Mouse (Mus musculus): ENCODE data around the gene Tnf. TPM values are rescaled to one million over a fixed set of nuclear protein-coding genes. Genes with fewer than 3 reads are reported as not detected.

Tnf gene
- polyA plus RNA-seq, 1 experiment from 2014 or later = not detected

DNA sequence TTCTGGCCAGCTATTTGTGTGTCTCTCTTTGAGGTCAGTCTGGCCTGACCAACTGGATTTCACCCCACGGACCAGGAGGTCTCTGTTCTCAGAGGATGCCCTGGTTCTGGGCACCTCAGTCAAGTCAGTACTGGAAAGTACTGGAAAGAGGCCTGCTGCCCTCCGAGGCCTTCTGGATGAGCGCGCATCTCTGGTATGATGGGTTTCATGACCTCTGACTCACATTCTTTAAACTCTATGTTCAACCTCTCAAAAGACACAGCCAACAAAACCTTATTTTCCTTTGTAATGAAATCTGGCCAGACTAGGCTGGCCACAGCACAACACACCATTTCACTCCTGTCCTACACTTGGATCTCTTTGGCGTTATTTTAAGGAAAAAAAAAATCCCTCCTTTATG, 23.6 kb upstream of the Tnf start:
- no peak overlapping the region for H3K4me2 ChIP-seq (ENCODE audit: low read depth, low read length)
- H3K27me3 ChIP-seq (ENCODE audit: control insufficient read depth, insufficient read depth, low read length) = no peaks in the 10 kb centered on the region
- H3K9ac ChIP-seq (replicated peaks; ENCODE audit: low read depth, low read length) = no peak overlapping the region
- ATAC-seq (ENCODE audit: low read depth) = no peak
- H3K9me3 ChIP-seq (ENCODE audit: control insufficient read depth, low read length) = no peaks in the 10 kb centered on the region
- no peak overlapping the region for H3K27ac ChIP-seq (ENCODE audit: low read depth, low read length)
- no peak overlapping the region for H3K4me3 ChIP-seq (ENCODE audit: low read depth, low read length)
- peaks cover 21% of the 10 kb centered on the region for H3K36me3 ChIP-seq (ENCODE audit: control insufficient read depth, insufficient read depth, low read length)
- 96% methylated on average over 5 of the region's 5 CpGs for WGBS
- no peaks in the 10 kb centered on the region for H3K4me1 ChIP-seq (ENCODE audit: control insufficient read depth, insufficient read depth, low read length)

DNA sequence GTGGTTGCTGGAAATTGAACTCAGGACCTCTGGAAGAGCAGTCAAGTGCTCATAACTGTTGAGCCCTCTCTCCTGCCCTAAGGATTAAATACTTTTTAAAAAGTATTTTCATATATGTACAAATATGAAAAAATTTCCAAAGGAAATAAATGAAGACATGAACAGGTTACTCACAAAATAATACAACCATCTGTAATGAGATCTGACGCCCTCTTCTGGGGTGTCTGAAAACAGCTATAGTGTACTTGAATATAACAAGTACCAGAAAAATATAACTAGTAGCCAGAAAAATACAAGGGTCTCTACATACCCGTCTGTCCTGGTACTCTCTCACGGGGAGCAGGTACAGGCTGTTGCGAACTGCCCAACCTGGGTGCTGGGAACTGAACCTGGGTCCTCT, 22.8 kb upstream of the Tnf start:
- no peak for ATAC-seq (ENCODE audit: low read depth)
- no peak overlapping the region for H3K9ac ChIP-seq (replicated peaks; ENCODE audit: low read depth, low read length)
- no peak overlapping the region for H3K4me2 ChIP-seq (ENCODE audit: low read depth, low read length)
- no peaks in the 10 kb centered on the region for H3K4me1 ChIP-seq (ENCODE audit: control insufficient read depth, insufficient read depth, low read length)
- peaks cover 22% of the 10 kb centered on the region for H3K36me3 ChIP-seq (ENCODE audit: control insufficient read depth, insufficient read depth, low read length)
- H3K9me3 ChIP-seq (ENCODE audit: control insufficient read depth, low read length) = no peaks in the 10 kb centered on the region
- H3K27me3 ChIP-seq (ENCODE audit: control insufficient read depth, insufficient read depth, low read length) = no peaks in the 10 kb centered on the region
- no peak overlapping the region for H3K27ac ChIP-seq (ENCODE audit: low read depth, low read length)
- 95% methylated on average over 4 of the region's 4 CpGs for WGBS
- no peak overlapping the region for H3K4me3 ChIP-seq (ENCODE audit: low read depth, low read length)

DNA sequence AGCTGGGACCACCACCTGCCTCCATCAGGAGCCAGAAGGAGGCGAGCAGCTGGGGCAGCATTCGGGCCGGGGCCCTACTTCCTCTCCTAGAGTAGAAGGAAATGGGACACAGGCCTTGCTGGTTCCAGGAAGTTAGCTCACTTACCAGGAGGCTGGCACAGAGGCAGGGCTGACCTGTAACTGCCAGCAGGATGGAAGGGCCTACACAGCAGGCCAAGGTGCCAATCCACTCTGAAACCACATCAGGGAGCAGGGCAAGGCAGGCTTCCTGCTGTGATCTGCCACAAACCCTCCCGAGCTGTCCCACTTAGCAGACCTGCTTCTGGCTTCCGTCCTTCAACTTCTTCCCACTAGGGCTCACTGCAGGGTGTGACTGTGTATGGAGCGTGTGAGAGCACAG, 20.5 kb upstream of the Tnf start:
- WGBS = 74% methylated on average over 6 of the region's 6 CpGs
- ATAC-seq (ENCODE audit: low read depth) = no peak
- Histone ChIP-seq H3K4me1 (ENCODE audit: control insufficient read depth, insufficient read depth, low read length) (no peaks in the 10 kb centered on the region), H3K36me3 (ENCODE audit: control insufficient read depth, insufficient read depth, low read length) (peaks cover 9% of the 10 kb centered on the region; the same call in 1 of the 2 replicates), H3K27me3 (ENCODE audit: control insufficient read depth, insufficient read depth, low read length) (no peaks in the 10 kb centered on the region), H3K9me3 (ENCODE audit: control insufficient read depth, low read length) (no peaks in the 10 kb centered on the region), H3K4me2 (ENCODE audit: low read depth, low read length) (no peak overlapping the region), H3K27ac (ENCODE audit: low read depth, low read length) (0 out of 2 replicates have a peak overlapping the region, but pooled peaks have one; percentile 10), H3K4me3 (ENCODE audit: low read depth, low read length) (no peak overlapping the region), H3K9ac (replicated peaks; ENCODE audit: low read depth, low read length) (no peak overlapping the region)

DNA sequence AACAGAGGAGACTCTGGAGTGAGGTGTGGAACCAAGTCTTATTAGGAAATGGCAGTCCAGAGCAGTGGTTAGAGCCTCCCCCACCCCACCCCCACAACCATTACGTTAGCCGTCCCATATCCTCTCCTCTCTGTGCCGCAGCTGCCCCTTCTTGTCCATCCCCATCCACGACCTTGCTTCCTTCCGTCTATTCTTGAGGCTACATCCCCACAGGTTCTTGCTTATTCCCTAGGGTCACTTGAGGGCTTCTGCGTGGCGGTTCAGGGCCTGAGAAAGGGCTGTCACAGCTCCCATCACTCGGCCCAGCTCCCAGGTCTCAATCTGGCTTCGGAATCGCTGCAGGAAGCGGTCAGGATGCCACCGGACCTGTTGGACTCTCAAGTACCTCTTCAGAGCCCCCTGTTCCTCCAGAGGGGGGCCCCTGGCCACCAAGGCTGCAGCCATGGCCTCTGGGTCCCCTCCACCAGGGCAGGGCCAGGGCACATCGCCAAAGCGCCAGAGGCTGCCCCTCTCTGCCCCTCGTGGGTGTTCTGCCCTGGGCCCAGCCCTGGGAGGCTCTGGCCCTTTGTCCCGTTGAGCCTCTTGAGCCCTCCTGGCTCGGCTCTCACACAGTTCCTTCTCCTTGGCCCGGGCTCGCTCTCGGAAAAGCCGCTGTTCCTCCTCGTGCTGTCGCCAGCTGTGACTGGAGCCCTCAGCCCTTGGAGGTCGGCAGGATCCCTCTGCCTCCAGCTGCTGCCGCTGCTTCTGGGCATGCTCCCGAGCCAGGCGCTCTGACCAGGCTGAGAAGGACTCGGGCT, 18.5 kb upstream of the Tnf start, which contains the start of gene Gm16181:
TSS of gene Gm16181 (plus strand) at position 679 of the 797 bp plus-strand sequence.
- no peak within 1 kb of the TSS for H3K4me3 ChIP-seq (ENCODE audit: low read depth, low read length)
- no peak for ATAC-seq (ENCODE audit: low read depth)
- no peak within 1 kb of the TSS for H3K9ac ChIP-seq (replicated peaks; ENCODE audit: low read depth, low read length)
- WGBS = 85% methylated on average over 28 of the region's 28 CpGs
- H3K36me3 ChIP-seq (ENCODE audit: control insufficient read depth, insufficient read depth, low read length) = peaks cover 9% of the 10 kb centered on the region; the same call in 1 of the 2 replicates
- no peaks in the 10 kb centered on the region for H3K9me3 ChIP-seq (ENCODE audit: control insufficient read depth, low read length)
- H3K27ac ChIP-seq (ENCODE audit: low read depth, low read length) = no peak within 1 kb of the TSS
- no peaks in the 10 kb centered on the region for H3K4me1 ChIP-seq (ENCODE audit: control insufficient read depth, insufficient read depth, low read length)
- no peak within 1 kb of the TSS for H3K4me2 ChIP-seq (ENCODE audit: low read depth, low read length)
- H3K27me3 ChIP-seq (ENCODE audit: control insufficient read depth, insufficient read depth, low read length) = no peaks in the 10 kb centered on the region

- Histone ChIP-seq H3K9ac (replicated peaks; ENCODE audit: low read depth, low read length) (no peak overlapping the region), H3K4me2 (ENCODE audit: low read depth, low read length) (no peak overlapping the region), H3K9me3 (ENCODE audit: control insufficient read depth, low read length) (no peaks in the 10 kb centered on the region), H3K27me3 (ENCODE audit: control insufficient read depth, insufficient read depth, low read length) (no peaks in the 10 kb centered on the region), H3K27ac (ENCODE audit: low read depth, low read length) (no peak overlapping the region), H3K4me1 (ENCODE audit: control insufficient read depth, insufficient read depth, low read length) (no peaks in the 10 kb centered on the region), H3K4me3 (ENCODE audit: low read depth, low read length) (no peak overlapping the region), H3K36me3 (ENCODE audit: control insufficient read depth, insufficient read depth, low read length) (peaks cover 9% of the 10 kb centered on the region; the same call in 1 of the 2 replicates)
- 90% methylated on average over 6 of the region's 6 CpGs for WGBS
- no peak for ATAC-seq (ENCODE audit: low read depth)
Measured at GRCm38 (mm10) chr17:35219601-35220041, 17.8 kb upstream of the Tnf start.

DNA sequence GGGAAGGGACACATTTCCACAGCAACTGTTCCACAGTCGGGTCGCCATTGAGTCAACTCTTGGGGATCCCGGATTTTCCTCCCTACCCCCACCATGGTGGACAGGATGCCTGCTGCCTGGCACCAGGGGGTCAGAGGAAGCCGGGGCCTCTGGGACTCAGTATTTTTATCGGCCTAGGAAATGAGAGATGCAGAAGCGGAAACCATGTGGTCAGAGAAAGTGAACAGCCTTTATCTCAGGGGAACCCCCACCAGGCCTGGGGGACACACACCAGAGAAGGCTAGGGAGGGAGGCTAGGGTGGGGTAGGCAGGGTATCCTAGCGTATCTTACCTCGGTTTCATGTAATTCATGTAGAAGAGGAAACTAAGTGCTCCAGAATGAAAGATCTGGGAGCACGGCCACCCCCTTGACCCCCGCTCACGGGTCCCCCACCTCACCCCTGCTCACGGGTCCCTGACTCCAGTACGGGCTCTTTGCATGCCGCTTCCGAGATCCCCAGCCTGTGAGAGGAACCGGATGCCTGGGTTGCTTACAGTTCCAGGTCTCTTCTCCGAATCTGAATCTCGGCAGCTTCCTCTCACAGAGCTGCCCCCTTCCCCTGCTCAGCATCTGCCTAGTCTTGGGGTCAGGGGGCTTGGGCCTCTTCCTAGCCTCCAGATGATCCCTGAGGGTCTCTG, 16.8 kb upstream of the Tnf start:
- ATAC-seq (ENCODE audit: low read depth) = no peak
- no peak overlapping the region for H3K4me2 ChIP-seq (ENCODE audit: low read depth, low read length)
- H3K4me1 ChIP-seq (ENCODE audit: control insufficient read depth, insufficient read depth, low read length) = no peaks in the 10 kb centered on the region
- peaks cover 9% of the 10 kb centered on the region; the same call in 1 of the 2 replicates for H3K36me3 ChIP-seq (ENCODE audit: control insufficient read depth, insufficient read depth, low read length)
- WGBS = 82% methylated on average over 18 of the region's 18 CpGs
- no peak overlapping the region for H3K4me3 ChIP-seq (ENCODE audit: low read depth, low read length)
- H3K27me3 ChIP-seq (ENCODE audit: control insufficient read depth, insufficient read depth, low read length) = no peaks in the 10 kb centered on the region
- H3K9me3 ChIP-seq (ENCODE audit: control insufficient read depth, low read length) = no peaks in the 10 kb centered on the region
- no peak overlapping the region for H3K27ac ChIP-seq (ENCODE audit: low read depth, low read length)
- H3K9ac ChIP-seq (replicated peaks; ENCODE audit: low read depth, low read length) = no peak overlapping the region

GRCm38 (mm10) chr17:35213071-35213470, 11.3 kb upstream of the Tnf start:
- no peak overlapping the region for H3K9ac ChIP-seq (replicated peaks; ENCODE audit: low read depth, low read length)
- H3K4me2 ChIP-seq (ENCODE audit: low read depth, low read length) = no peak overlapping the region
- H3K36me3 ChIP-seq (ENCODE audit: control insufficient read depth, insufficient read depth, low read length) = no peaks in the 10 kb centered on the region
- WGBS = 94% methylated on average over 5 of the region's 5 CpGs
- H3K9me3 ChIP-seq (ENCODE audit: control insufficient read depth, low read length) = no peaks in the 10 kb centered on the region
- H3K27ac ChIP-seq (ENCODE audit: low read depth, low read length) = no peak overlapping the region
- H3K27me3 ChIP-seq (ENCODE audit: control insufficient read depth, insufficient read depth, low read length) = no peaks in the 10 kb centered on the region
- no peaks in the 10 kb centered on the region for H3K4me1 ChIP-seq (ENCODE audit: control insufficient read depth, insufficient read depth, low read length)
- ATAC-seq (ENCODE audit: low read depth) = no peak
- H3K4me3 ChIP-seq (ENCODE audit: low read depth, low read length) = no peak overlapping the region

- Histone ChIP-seq H3K9me3 (ENCODE audit: control insufficient read depth, low read length) (no peaks in the 10 kb centered on the region), H3K36me3 (ENCODE audit: control insufficient read depth, insufficient read depth, low read length) (no peaks in the 10 kb centered on the region), H3K27me3 (ENCODE audit: control insufficient read depth, insufficient read depth, low read length) (no peaks in the 10 kb centered on the region), H3K4me2 (ENCODE audit: low read depth, low read length) (no peak overlapping the region), H3K4me1 (ENCODE audit: control insufficient read depth, insufficient read depth, low read length) (no peaks in the 10 kb centered on the region), H3K27ac (ENCODE audit: low read depth, low read length) (no peak overlapping the region), H3K9ac (replicated peaks; ENCODE audit: low read depth, low read length) (no peak overlapping the region), H3K4me3 (ENCODE audit: low read depth, low read length) (no peak overlapping the region)
- 84% methylated on average over 3 of the region's 3 CpGs for WGBS
- no peak for ATAC-seq (ENCODE audit: low read depth)
Measured at GRCm38 (mm10) chr17:35210593-35210992, 8.8 kb upstream of the Tnf start.
